Mouse (Mus musculus): ENCODE data around the gene 4921536K21Rik.

DNA sequence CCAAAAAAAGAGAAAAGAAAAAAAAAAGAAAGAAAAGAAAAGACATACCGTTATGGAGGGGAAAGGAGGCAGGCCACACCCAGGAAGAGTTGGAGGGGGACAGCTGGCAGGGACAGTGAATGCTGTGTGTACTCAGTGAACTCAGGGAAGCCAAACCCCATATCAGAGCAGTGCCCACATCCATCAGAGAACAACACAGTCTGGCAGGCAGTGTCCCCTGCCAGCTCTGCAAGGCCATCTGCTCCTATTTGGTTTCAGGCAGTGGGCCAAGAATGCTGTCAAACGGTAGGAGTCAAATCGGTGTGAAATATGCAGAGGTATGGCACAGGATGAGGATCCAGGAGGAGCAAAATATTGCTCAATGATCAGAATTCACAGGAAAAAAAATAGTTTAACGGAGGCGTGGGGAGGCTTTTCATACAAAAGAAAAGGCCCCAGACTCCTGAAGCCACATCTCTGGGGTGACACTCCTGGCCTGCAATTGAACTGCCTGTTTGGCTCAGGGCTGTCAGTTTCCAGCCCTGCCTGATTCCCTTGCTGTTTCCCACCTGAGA is 41.3 kb downstream of the 4921536K21Rik start:
- TF ChIP-seq EP300 (IDR thresholded peaks at IDR 0.05; ENCODE audit: low read depth), result no peak
- TF ChIP-seq CTCF (IDR thresholded peaks at IDR 0.05; ENCODE audit: low read depth), result no peak
